Mouse (Mus musculus) stomach, embryonic 14.5 days (tissue): Measurements from ENCODE around the gene Zfp821. TPM values are rescaled to one million over a fixed set of nuclear protein-coding genes. Genes with fewer than 3 reads are reported as not detected.
"Not testable (repeated sequence)": the region's sequence is repeated elsewhere in the genome, so short reads cannot be mapped to it uniquely, and the experiment has no call there.

Experiments used
- ATAC-seq: fragments of 200-750 bp; cut with Nextera tagmentation; 2 replicates; pipeline ENCODE4 v1.8.0; 2017; ENCODE audit warnings: low read depth, moderate TSS enrichment; ENCODE audit not compliant: insufficient number of reproducible peaks, insufficient read depth, low FRiP score
- H3K27ac ChIP-seq: fragments of 300-500 bp; sonication (generic); 2 replicates; pipeline ENCODE4 v1.5.1; 2014; ENCODE audit warnings: mild to moderate bottlenecking, low read length, moderate library complexity, mixed read lengths
- H3K27me3 ChIP-seq: fragments of 300-500 bp; sonication (generic); 2 replicates; pipeline ENCODE4 v1.6.1; 2014; ENCODE audit warnings: low read length, control low read depth, mixed read lengths; ENCODE audit not compliant: control insufficient read depth, insufficient read depth
- H3K36me3 ChIP-seq: fragments of 300-500 bp; sonication (generic); 2 replicates; pipeline ENCODE4 v1.6.1; 2014; ENCODE audit warnings: mild to moderate bottlenecking, control low read depth, low read length, moderate library complexity, mixed read lengths; ENCODE audit not compliant: control insufficient read depth, insufficient read depth
- H3K4me1 ChIP-seq: fragments of 300-500 bp; sonication (generic); 2 replicates; pipeline ENCODE4 v1.6.1; 2014; ENCODE audit warnings: low read length, control low read depth, mixed read lengths; ENCODE audit not compliant: control insufficient read depth, insufficient read depth
- H3K4me2 ChIP-seq: fragments of 300-500 bp; sonication (generic); replicated peaks from 2 replicates; pipeline ENCODE4 v1.6.1; 2014; ENCODE audit warnings: low read depth, low read length, control low read depth
- H3K4me3 ChIP-seq: fragments of 300-500 bp; sonication (generic); 2 replicates; pipeline ENCODE4 v1.5.1; 2014; ENCODE audit warnings: low read depth, low read length, control low read depth
- H3K9ac ChIP-seq: fragments of 300-500 bp; sonication (generic); replicated peaks from 2 replicates; pipeline ENCODE4 v1.6.1; 2014; ENCODE audit warnings: low read depth, mild to moderate bottlenecking, control low read depth, low read length, moderate library complexity, mixed read lengths
- H3K9me3 ChIP-seq: fragments of 300-500 bp; sonication (generic); 2 replicates; pipeline ENCODE4 v1.6.1; 2016; ENCODE audit warnings: low read depth, low read length, control low read depth; ENCODE audit not compliant: control insufficient read depth
- WGBS: fragments of 180-500 bp; shearing (Covaris S2); extraction: QIAGEN DNeasy Blood & Tissue Kit; methylation state at CpG from one replicate; pipeline ENCODE4 v1.1.7; 2014; 5-methylcytosine and 5-hydroxymethylcytosine counted together
- polyA plus RNA-seq: library from polyadenylated mRNA; unstranded; fragments of >200 nt; fragmentation: Nextera tagmentation; extraction: Ambion mirVana; gene quantifications from 2 replicates; pipeline ENCODE4 v1.2.1, GENCODE M21; 2014

Gene Zfp821
- polyA plus RNA-seq, 1 experiment from 2014 or later: 29.7 TPM

GRCm38 (mm10) chr8:109754696-109755095 is 49.4 kb downstream of the Zfp821 start:
- 89% methylated on average over 8 of the region's 8 CpGs for WGBS

GRCm38 (mm10) chr8:109755554-109755953 is 50.2 kb downstream of the Zfp821 start:
- not testable (repeated sequence) for H3K4me3 ChIP-seq, H3K36me3 ChIP-seq, ATAC-seq, H3K27ac ChIP-seq, H3K9me3 ChIP-seq, H3K4me2 ChIP-seq, H3K27me3 ChIP-seq, H3K9ac ChIP-seq, H3K4me1 ChIP-seq
- 82% methylated on average over 4 of the region's 4 CpGs for WGBS

More at GRCm38 (mm10) chr8:109754696-109755095, 49.4 kb downstream of the Zfp821 start:
- H3K27me3 ChIP-seq: no peaks in the 10 kb centered on the region
- no peaks in the 10 kb centered on the region for H3K9me3 ChIP-seq
- H3K9ac ChIP-seq: no peak overlapping the region
- ATAC-seq: no peak
- H3K27ac ChIP-seq: no peak overlapping the region
- H3K36me3 ChIP-seq: no peaks in the 10 kb centered on the region
- H3K4me2 ChIP-seq: no peak overlapping the region
- H3K4me1 ChIP-seq: no peaks in the 10 kb centered on the region
- H3K4me3 ChIP-seq: no peak overlapping the region

DNA sequence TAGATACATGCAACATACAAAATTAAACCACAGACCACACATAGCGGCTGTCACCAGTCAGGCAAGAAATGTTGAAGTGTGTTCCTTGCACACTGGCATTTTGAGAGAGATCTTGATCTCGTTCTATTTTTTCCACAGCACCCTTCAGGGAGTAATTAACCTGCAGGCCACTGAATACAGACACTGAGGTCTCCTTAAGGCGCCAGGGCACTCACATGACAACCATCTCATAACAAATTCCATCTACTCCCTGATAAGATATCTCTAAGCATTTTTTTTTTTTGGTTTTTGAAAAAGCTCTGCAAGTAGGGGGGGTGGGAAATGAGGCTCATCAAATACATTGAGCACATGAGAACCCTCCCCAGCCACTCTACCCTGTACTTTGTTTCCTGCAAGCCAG is 51.5 kb downstream of the Zfp821 start:
- no peak for ATAC-seq
- H3K4me2 ChIP-seq: no peak overlapping the region
- 69% methylated on average over 3 of the region's 3 CpGs for WGBS
- H3K4me1 ChIP-seq: no peaks in the 10 kb centered on the region
- no peaks in the 10 kb centered on the region for H3K9me3 ChIP-seq
- H3K4me3 ChIP-seq: no peak overlapping the region
- no peak overlapping the region for H3K27ac ChIP-seq
- H3K9ac ChIP-seq: no peak overlapping the region
- no peaks in the 10 kb centered on the region for H3K27me3 ChIP-seq
- H3K36me3 ChIP-seq: no peaks in the 10 kb centered on the region

- Histone ChIP-seq H3K9me3 (no peaks in the 10 kb centered on the region), H3K36me3 (no peaks in the 10 kb centered on the region), H3K9ac (no peak overlapping the region), H3K27me3 (no peaks in the 10 kb centered on the region), H3K4me2 (no peak overlapping the region), H3K4me1 (no peaks in the 10 kb centered on the region), H3K27ac (no peak overlapping the region), H3K4me3 (no peak overlapping the region)
- WGBS: 89% methylated on average over 7 of the region's 7 CpGs
- no peak for ATAC-seq
These were observed 54.1 kb downstream of the Zfp821 start for GRCm38 (mm10) chr8:109759426-109759825.

GRCm38 (mm10) chr8:109760221-109760620 is 54.9 kb downstream of the Zfp821 start:
- Histone ChIP-seq H3K27ac (no peak overlapping the region), H3K9me3 (no peaks in the 10 kb centered on the region), H3K4me1 (no peaks in the 10 kb centered on the region), H3K36me3 (no peaks in the 10 kb centered on the region), H3K27me3 (no peaks in the 10 kb centered on the region), H3K9ac (no peak overlapping the region), H3K4me3 (no peak overlapping the region), H3K4me2 (no peak overlapping the region)
- no peak for ATAC-seq
- WGBS: 38% methylated on average over 1 of the region's 1 CpGs

GRCm38 (mm10) chr8:109764031-109764430 is 58.7 kb downstream of the Zfp821 start:
- H3K9ac ChIP-seq: no peak overlapping the region
- no peak for ATAC-seq
- H3K9me3 ChIP-seq: no peaks in the 10 kb centered on the region
- no peak overlapping the region for H3K4me3 ChIP-seq
- no peak overlapping the region for H3K27ac ChIP-seq
- 81% methylated on average over 6 of the region's 6 CpGs for WGBS
- H3K27me3 ChIP-seq: no peaks in the 10 kb centered on the region
- no peaks in the 10 kb centered on the region for H3K36me3 ChIP-seq
- H3K4me1 ChIP-seq: no peaks in the 10 kb centered on the region
- no peak overlapping the region for H3K4me2 ChIP-seq

DNA sequence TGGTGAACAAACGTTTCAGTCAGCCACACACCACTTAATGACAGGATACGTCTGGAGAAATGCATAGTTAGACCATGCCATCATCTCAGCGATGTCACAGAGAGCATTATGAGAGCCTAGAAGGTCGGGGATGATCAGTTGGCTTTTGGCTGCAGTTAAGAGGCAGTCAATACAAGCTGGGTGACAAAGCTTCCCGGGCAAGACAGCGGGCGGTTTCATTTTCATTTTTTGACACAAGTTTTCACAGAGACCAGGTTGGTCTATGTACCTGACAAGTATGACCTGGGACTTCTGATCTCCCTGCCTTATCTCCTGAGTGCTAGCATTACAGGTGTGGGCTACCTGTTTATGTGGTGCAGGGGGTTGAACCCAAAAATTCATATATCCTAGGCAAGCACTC is 60.7 kb downstream of the Zfp821 start:
- Histone ChIP-seq H3K4me3 (no peak overlapping the region), H3K9me3 (no peaks in the 10 kb centered on the region), H3K9ac (no peak overlapping the region), H3K36me3 (no peaks in the 10 kb centered on the region), H3K27ac (no peak overlapping the region), H3K27me3 (no peaks in the 10 kb centered on the region), H3K4me2 (no peak overlapping the region), H3K4me1 (no peaks in the 10 kb centered on the region)
- 68% methylated on average over 7 of the region's 7 CpGs for WGBS
- no peak for ATAC-seq

DNA sequence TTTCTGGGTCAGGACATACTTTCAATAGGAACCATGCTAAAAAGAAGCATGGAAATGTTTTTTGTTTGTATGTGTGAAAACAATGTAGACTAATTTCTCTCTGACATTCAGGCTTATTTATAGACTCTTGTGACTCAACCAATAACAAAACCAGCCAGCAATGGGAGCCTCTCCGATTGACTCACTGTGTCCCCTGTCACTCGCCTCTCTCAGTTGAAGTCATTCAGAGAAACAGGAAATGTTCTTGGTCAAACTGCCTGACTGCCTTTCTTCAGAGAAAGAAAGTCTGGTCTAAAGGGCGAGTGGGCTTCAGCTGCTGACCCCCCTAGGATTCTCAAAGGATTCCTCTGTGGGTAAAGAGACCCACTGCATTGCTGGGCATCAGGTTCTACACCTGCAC is 67.8 kb downstream of the Zfp821 start:
- Histone ChIP-seq H3K4me2 (no peak overlapping the region), H3K4me3 (no peak overlapping the region), H3K36me3 (no peaks in the 10 kb centered on the region), H3K4me1 (no peaks in the 10 kb centered on the region), H3K9ac (no peak overlapping the region), H3K9me3 (no peaks in the 10 kb centered on the region), H3K27ac (no peak overlapping the region), H3K27me3 (no peaks in the 10 kb centered on the region)
- WGBS: 46% methylated on average over 3 of the region's 3 CpGs
- ATAC-seq: no peak
